Mouse (Mus musculus): Measurements from ENCODE around the gene Hoxc10. TPM values are rescaled to one million over a fixed set of nuclear protein-coding genes. Genes with fewer than 3 reads are reported as not detected.
A peak's percentile ranks its signal among the peaks of the same experiment; 100 is the strongest.

Gene Hoxc10
- polyA plus RNA-seq, 1 experiment: 16.4 TPM

- Histone ChIP-seq H3K36me3 (ENCODE audit: control insufficient read depth, insufficient read depth, low read length) (no peaks in the 10 kb centered on the region), H3K4me3 (ENCODE audit: insufficient read depth, low read depth, low read length) (peak overlapping the region; percentile 61), H3K27ac (ENCODE audit: insufficient read depth, low read depth, low read length) (peak overlapping the region; percentile 76), H3K4me1 (ENCODE audit: control insufficient read depth, insufficient read depth, low read length) (no peaks in the 10 kb centered on the region), H3K27me3 (replicated peaks; ENCODE audit: control insufficient read depth, insufficient read depth, low read length) (peaks cover 11% of the 10 kb centered on the region)
- TF ChIP-seq POLR2A (IDR thresholded peaks at IDR 0.05; ENCODE audit: low read depth, low read length) (no peak), CTCF (conservative IDR thresholded peaks at IDR 0.05; ENCODE audit: insufficient read depth, insufficient read length, low read depth, low read length) (no peak)
- peak; percentile 38 for DNase-seq
- WGBS: 22% methylated on average over 40 of the region's 40 CpGs
Observed at GRCm38 (mm10) chr15:102955833-102956640, 10.6 kb upstream of the Hoxc10 start.

GRCm38 (mm10) chr15:102956906-102957305 is 9.7 kb upstream of the Hoxc10 start:
- H3K4me3 ChIP-seq (ENCODE audit: insufficient read depth, low read depth, low read length): no peak overlapping the region
- peak; percentile 33 for DNase-seq
- no peaks in the 10 kb centered on the region; the same call in 1 of the 2 replicates for H3K4me1 ChIP-seq (ENCODE audit: control insufficient read depth, insufficient read depth, low read length)
- H3K27me3 ChIP-seq (replicated peaks; ENCODE audit: control insufficient read depth, insufficient read depth, low read length): peaks cover 11% of the 10 kb centered on the region
- no peak for TF ChIP-seq CTCF (conservative IDR thresholded peaks at IDR 0.05; ENCODE audit: insufficient read depth, insufficient read length, low read depth, low read length)
- no peak for TF ChIP-seq POLR2A (IDR thresholded peaks at IDR 0.05; ENCODE audit: low read depth, low read length)
- no peak overlapping the region for H3K27ac ChIP-seq (ENCODE audit: insufficient read depth, low read depth, low read length)
- 37% methylated on average over 12 of the region's 12 CpGs for WGBS
- H3K36me3 ChIP-seq (ENCODE audit: control insufficient read depth, insufficient read depth, low read length): no peaks in the 10 kb centered on the region

GRCm38 (mm10) chr15:102959663-102960191 is 6.9 kb upstream of the Hoxc10 start:
- H3K36me3 ChIP-seq (ENCODE audit: control insufficient read depth, insufficient read depth, low read length): no peaks in the 10 kb centered on the region
- H3K27me3 ChIP-seq (replicated peaks; ENCODE audit: control insufficient read depth, insufficient read depth, low read length): peaks cover 8% of the 10 kb centered on the region
- 16% methylated on average over 13 of the region's 13 CpGs for whole genome bisulfite sequencing
- DNase-seq: peak; percentile 53
- peak overlapping the region; percentile 4; the same call in 1 of the 2 replicates for H3K4me3 ChIP-seq (ENCODE audit: insufficient read depth, low read depth, low read length)
- no peaks in the 10 kb centered on the region; the same call in 1 of the 2 replicates for H3K4me1 ChIP-seq (ENCODE audit: control insufficient read depth, insufficient read depth, low read length)
- TF ChIP-seq POLR2A (IDR thresholded peaks at IDR 0.05; ENCODE audit: low read depth, low read length) (no peak), CTCF (conservative IDR thresholded peaks at IDR 0.05; ENCODE audit: insufficient read depth, insufficient read length, low read depth, low read length) (no peak)
- H3K27ac ChIP-seq (ENCODE audit: insufficient read depth, low read depth, low read length): peak overlapping the region; percentile 93

GRCm38 (mm10) chr15:102961728-102962127 is 4.9 kb upstream of the Hoxc10 start:
- no peak for TF ChIP-seq POLR2A (IDR thresholded peaks at IDR 0.05; ENCODE audit: low read depth, low read length)
- TF ChIP-seq CTCF (conservative IDR thresholded peaks at IDR 0.05; ENCODE audit: insufficient read depth, insufficient read length, low read depth, low read length): no peak
- Histone ChIP-seq H3K36me3 (ENCODE audit: control insufficient read depth, insufficient read depth, low read length) (no peaks in the 10 kb centered on the region), H3K4me1 (ENCODE audit: control insufficient read depth, insufficient read depth, low read length) (no peaks in the 10 kb centered on the region; the same call in 1 of the 2 replicates), H3K27me3 (replicated peaks; ENCODE audit: control insufficient read depth, insufficient read depth, low read length) (no peaks in the 10 kb centered on the region), H3K27ac (ENCODE audit: insufficient read depth, low read depth, low read length) (peak overlapping the region; percentile 82), H3K4me3 (ENCODE audit: insufficient read depth, low read depth, low read length) (peak overlapping the region; percentile 24)
- no peak for DNase-seq
- 19% methylated on average over 6 of the region's 6 CpGs for WGBS

- no peak for TF ChIP-seq CTCF (conservative IDR thresholded peaks at IDR 0.05; ENCODE audit: insufficient read depth, insufficient read length, low read depth, low read length)
- no peak for TF ChIP-seq POLR2A (IDR thresholded peaks at IDR 0.05; ENCODE audit: low read depth, low read length)
- Histone ChIP-seq H3K27ac (ENCODE audit: insufficient read depth, low read depth, low read length) (peak overlapping the region; percentile 93), H3K27me3 (replicated peaks; ENCODE audit: control insufficient read depth, insufficient read depth, low read length) (no peaks in the 10 kb centered on the region), H3K4me3 (ENCODE audit: insufficient read depth, low read depth, low read length) (peak overlapping the region; percentile 38), H3K4me1 (ENCODE audit: control insufficient read depth, insufficient read depth, low read length) (no peaks in the 10 kb centered on the region; the same call in 1 of the 2 replicates), H3K36me3 (ENCODE audit: control insufficient read depth, insufficient read depth, low read length) (no peaks in the 10 kb centered on the region)
- DNase-seq: peak; percentile 62
- 19% methylated on average over 13 of the region's 13 CpGs for WGBS
Observed at GRCm38 (mm10) chr15:102962492-102962891, 4.1 kb upstream of the Hoxc10 start.

GRCm38 (mm10) chr15:102963259-102963658 is 3.3 kb upstream of the Hoxc10 start:
- WGBS: 25% methylated on average over 8 of the region's 8 CpGs
- peak overlapping the region; percentile 12; the same call in 1 of the 2 replicates for H3K4me3 ChIP-seq (ENCODE audit: insufficient read depth, low read depth, low read length)
- no peak for TF ChIP-seq POLR2A (IDR thresholded peaks at IDR 0.05; ENCODE audit: low read depth, low read length)
- TF ChIP-seq CTCF (conservative IDR thresholded peaks at IDR 0.05; ENCODE audit: insufficient read depth, insufficient read length, low read depth, low read length): no peak
- H3K4me1 ChIP-seq (ENCODE audit: control insufficient read depth, insufficient read depth, low read length): no peaks in the 10 kb centered on the region; the same call in 1 of the 2 replicates
- DNase-seq: no peak
- no peaks in the 10 kb centered on the region for H3K36me3 ChIP-seq (ENCODE audit: control insufficient read depth, insufficient read depth, low read length)
- peak overlapping the region; percentile 93 for H3K27ac ChIP-seq (ENCODE audit: insufficient read depth, low read depth, low read length)
- H3K27me3 ChIP-seq (replicated peaks; ENCODE audit: control insufficient read depth, insufficient read depth, low read length): no peaks in the 10 kb centered on the region

Data from kidney, adult 2 months (tissue).